Mouse (Mus musculus): Measurements from ENCODE around the gene Pdia2. TPM values are rescaled to one million over a fixed set of nuclear protein-coding genes. Genes with fewer than 3 reads are reported as not detected.
"Not testable (repeated sequence)": the region's sequence is repeated elsewhere in the genome, so short reads cannot be mapped to it uniquely, and the experiment has no call there.

Gene Pdia2
- polyA plus RNA-seq, 1 experiment, result not detected

DNA sequence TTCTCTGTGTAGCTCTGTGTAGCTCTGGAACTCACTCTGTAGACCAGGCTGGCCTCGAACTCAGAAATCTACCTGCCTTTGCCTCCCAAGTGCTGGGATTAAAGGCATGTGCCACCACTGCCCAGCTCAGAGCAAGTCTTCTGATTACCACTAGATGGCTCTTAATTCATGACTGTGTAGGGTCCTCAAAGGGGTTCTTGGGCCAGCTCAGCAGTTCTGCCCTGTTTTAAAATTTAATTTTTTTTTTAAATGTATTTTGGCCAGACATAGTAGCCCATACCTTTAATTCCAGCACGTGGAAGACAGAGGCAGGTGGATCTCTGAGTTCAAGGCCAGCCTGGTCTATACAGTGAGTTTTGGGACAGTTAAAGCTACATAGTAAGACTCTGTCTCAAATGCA lies 23.6 kb downstream of the Pdia2 start:
- H3K4me1 ChIP-seq (ENCODE audit: control insufficient read depth, insufficient read depth, insufficient read length, low read length); H3K4me3 ChIP-seq (ENCODE audit: insufficient read depth, low read depth, low read length); H3K27ac ChIP-seq (replicated peaks; ENCODE audit: low read depth, low read length): not testable (repeated sequence)

DNA sequence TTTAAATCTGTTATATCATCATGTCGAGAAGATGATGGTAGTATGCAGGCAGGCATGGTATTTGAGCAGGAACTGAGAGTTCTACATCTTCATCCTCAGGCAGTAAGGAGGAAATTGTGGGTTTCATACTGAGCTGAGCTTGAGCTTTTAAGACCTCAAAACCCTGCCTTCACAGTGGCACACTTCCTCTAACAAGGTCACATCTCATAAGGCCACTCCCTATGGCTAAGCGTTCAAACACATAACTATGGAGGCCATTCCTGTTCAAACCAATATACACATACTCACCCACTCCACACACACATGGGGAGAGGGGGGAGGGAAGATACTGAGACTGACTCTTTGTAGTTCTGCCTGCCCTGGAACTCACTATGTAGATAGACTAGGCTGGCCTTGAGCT lies 30.8 kb downstream of the Pdia2 start:
- Histone ChIP-seq H3K27ac (replicated peaks; ENCODE audit: low read depth, low read length) (peak overlapping the region; percentile 72), H3K4me3 (ENCODE audit: insufficient read depth, low read depth, low read length) (no peak overlapping the region), H3K4me1 (ENCODE audit: control insufficient read depth, insufficient read depth, insufficient read length, low read length) (no peaks in the 10 kb centered on the region)

DNA sequence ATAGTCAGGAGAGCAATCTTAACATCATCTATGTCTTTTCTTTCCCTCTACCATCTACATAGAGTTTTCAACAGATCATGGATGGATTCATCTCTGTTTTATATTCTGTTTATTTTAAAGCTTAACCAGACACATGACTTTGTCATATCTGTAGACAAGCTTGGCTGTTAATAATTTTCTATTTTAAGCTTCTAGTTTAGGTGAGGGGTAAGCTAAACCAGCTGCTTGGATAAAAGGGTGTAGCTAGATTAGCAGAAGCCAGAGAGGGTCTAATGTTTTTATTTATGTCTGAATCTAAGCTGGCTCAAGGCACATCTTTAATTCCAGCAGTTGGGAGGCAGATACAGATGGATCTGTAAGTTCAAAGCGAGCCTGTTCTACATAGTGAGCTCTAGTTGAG lies 36.2 kb downstream of the Pdia2 start:
- Histone ChIP-seq H3K4me3 (ENCODE audit: insufficient read depth, low read depth, low read length) (no peak overlapping the region), H3K27ac (replicated peaks; ENCODE audit: low read depth, low read length) (no peak overlapping the region), H3K4me1 (ENCODE audit: control insufficient read depth, insufficient read depth, insufficient read length, low read length) (no peaks in the 10 kb centered on the region)

DNA sequence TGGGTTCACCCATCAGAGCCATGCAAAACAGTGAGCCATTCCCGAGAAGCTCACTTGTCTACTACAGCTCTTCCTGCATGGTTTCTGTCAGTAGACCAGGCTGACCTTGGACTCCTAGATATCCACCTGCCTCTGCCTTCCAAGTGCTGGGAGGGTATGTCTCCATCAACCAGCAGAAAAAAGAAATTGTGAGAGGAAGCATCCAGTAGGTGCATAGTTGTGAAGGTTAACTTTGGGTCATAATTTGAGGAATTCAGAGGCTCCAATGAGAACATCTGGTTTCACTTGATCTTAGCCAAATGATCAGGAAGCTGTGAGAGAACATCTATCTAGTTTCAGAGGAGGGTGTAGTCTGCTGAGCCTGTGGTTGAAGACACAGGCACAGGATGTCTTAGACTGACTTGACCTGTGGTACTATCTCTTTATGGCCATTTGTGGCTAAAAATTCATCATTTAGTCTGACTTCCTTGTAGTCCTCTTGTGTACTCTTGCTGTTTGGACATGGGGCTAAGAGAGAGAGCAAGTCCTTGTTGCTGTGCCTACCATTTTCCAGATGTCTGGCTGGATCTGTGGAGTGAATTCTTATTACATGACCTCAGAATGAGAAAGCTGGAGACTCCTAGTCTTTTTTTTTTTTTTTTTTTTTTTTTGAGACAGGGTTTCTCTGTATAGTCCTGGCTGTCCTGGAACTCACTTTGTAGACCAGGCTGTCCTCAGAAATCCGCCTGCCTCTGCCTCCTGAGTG lies 46.8 kb downstream of the Pdia2 start:
- Histone ChIP-seq H3K4me1 (ENCODE audit: control insufficient read depth, insufficient read depth, insufficient read length, low read length) (no peaks in the 10 kb centered on the region), H3K27ac (replicated peaks; ENCODE audit: low read depth, low read length) (no peak overlapping the region), H3K4me3 (ENCODE audit: insufficient read depth, low read depth, low read length) (no peak overlapping the region)

DNA sequence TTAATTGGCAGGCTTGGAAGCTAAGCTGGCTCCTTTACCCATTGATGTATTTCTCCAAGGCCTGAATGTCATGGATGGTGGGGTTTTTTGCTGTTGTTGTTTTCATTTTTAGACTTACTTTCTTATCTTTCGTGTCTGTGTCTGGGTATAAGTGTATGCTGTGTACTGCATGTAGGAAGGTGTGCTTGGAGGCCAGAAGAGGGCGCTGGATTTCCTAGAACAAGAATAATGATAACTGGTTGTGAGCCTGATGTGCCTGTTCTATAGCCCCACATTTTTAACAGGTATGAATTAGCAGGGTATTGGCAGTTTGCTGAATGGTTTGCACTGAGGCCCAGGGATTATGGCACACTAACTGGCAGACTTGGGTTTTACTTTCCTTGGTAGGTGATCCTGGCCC lies 49.8 kb downstream of the Pdia2 start:
- Histone ChIP-seq H3K4me1 (ENCODE audit: control insufficient read depth, insufficient read depth, insufficient read length, low read length) (no peaks in the 10 kb centered on the region), H3K27ac (replicated peaks; ENCODE audit: low read depth, low read length) (no peak overlapping the region), H3K4me3 (ENCODE audit: insufficient read depth, low read depth, low read length) (no peak overlapping the region)

Other genes with a start within 250 kb of the Pdia2 start
- gene A930017K11Rik, start 246.5 kb downstream of the Pdia2 start, polyA plus RNA-seq (2012; ENCODE audit: insufficient read depth, insufficient read length, missing spikeins), result not detected in 2 replicates
- gene Capn15, start 213.3 kb downstream of the Pdia2 start, polyA plus RNA-seq (2012; ENCODE audit: insufficient read depth, insufficient read length, missing spikeins), result 4.7 and 5.6 TPM in 2 replicates
- gene Rab11fip3, start 129.5 kb downstream of the Pdia2 start, polyA plus RNA-seq (2012; ENCODE audit: insufficient read depth, insufficient read length, missing spikeins), result 5.3 and 5.7 TPM in 2 replicates
- 48.4 and 53.1 TPM in 2 replicates for gene Decr2, start 108.8 kb downstream of the Pdia2 start, polyA plus RNA-seq (2012; ENCODE audit: insufficient read depth, insufficient read length, missing spikeins)
- gene Nme4, start 103.5 kb downstream of the Pdia2 start, polyA plus RNA-seq (2012; ENCODE audit: insufficient read depth, insufficient read length, missing spikeins), result 1.9 and 5.5 TPM in 2 replicates
- gene Tmem8, start 85.8 kb downstream of the Pdia2 start, polyA plus RNA-seq (2012; ENCODE audit: insufficient read depth, insufficient read length, missing spikeins), result 3.0 and 5.1 TPM in 2 replicates
- gene Mrpl28, start 75.6 kb downstream of the Pdia2 start, polyA plus RNA-seq (2012; ENCODE audit: insufficient read depth, insufficient read length, missing spikeins), result 126 and 135 TPM in 2 replicates
- gene Axin1, start 60.4 kb downstream of the Pdia2 start, polyA plus RNA-seq (2012; ENCODE audit: insufficient read depth, insufficient read length, missing spikeins), result 10.5 and 10.9 TPM in 2 replicates
- gene Rgs11, start 3.9 kb upstream of the Pdia2 start, polyA plus RNA-seq (2012; ENCODE audit: insufficient read depth, insufficient read length, missing spikeins), result not detected in 2 replicates
- gene Arhgdig, start 8.7 kb upstream of the Pdia2 start, polyA plus RNA-seq (2012; ENCODE audit: insufficient read depth, insufficient read length, missing spikeins), result 3.1 and 7.4 TPM in 2 replicates
- gene Fam234a, start 45.2 kb upstream of the Pdia2 start, polyA plus RNA-seq (2012; ENCODE audit: insufficient read depth, insufficient read length, missing spikeins), result 42.0 and 48.6 TPM in 2 replicates
- 10.7 and 23.5 TPM in 2 replicates for gene Luc7l, start 53.8 kb upstream of the Pdia2 start, polyA plus RNA-seq (2012; ENCODE audit: insufficient read depth, insufficient read length, missing spikeins)
- 0.99 and 1.8 TPM in 2 replicates for gene Neurl1b, start 215.7 kb upstream of the Pdia2 start, polyA plus RNA-seq (2012; ENCODE audit: insufficient read depth, insufficient read length, missing spikeins)